Mouse (Mus musculus) cerebellum, adult 2 months (tissue): ENCODE data around the gene Sel1l.

Experiments
- CTCF ChIP-seq: fragments of 200-500 bp; IDR thresholded peaks from 2 replicates; pipeline ENCODE4 v1.5.1; 2011; ENCODE audit warnings: low read depth, mild to moderate bottlenecking, control low read depth, low read length, moderate library complexity, borderline replicate concordance; ENCODE audit not compliant: insufficient read depth
- POLR2A ChIP-seq: fragments of 200-500 bp; IDR thresholded peaks from 2 replicates; pipeline ENCODE4 v1.6.1; 2011; ENCODE audit warnings: low read length, control low read depth, borderline replicate concordance; ENCODE audit not compliant: insufficient read depth

GRCm38 (mm10) chr12:91807095-91807494 lies 41.9 kb downstream of the Sel1l start:
- no peak for TF ChIP-seq CTCF
- TF ChIP-seq POLR2A, result no peak
